Mouse (Mus musculus) right cerebral cortex, postnatal 4 days (tissue): ENCODE results near the gene Enox2.
"Not testable (repeated sequence)": the region's sequence is repeated elsewhere in the genome, so short reads cannot be mapped to it uniquely, and the experiment has no call there.

Source experiments
- DNase-seq: peaks from one replicate; pipeline ENCODE4 v3.0.0-alpha.2; 2022

Enox2 gene

DNA sequence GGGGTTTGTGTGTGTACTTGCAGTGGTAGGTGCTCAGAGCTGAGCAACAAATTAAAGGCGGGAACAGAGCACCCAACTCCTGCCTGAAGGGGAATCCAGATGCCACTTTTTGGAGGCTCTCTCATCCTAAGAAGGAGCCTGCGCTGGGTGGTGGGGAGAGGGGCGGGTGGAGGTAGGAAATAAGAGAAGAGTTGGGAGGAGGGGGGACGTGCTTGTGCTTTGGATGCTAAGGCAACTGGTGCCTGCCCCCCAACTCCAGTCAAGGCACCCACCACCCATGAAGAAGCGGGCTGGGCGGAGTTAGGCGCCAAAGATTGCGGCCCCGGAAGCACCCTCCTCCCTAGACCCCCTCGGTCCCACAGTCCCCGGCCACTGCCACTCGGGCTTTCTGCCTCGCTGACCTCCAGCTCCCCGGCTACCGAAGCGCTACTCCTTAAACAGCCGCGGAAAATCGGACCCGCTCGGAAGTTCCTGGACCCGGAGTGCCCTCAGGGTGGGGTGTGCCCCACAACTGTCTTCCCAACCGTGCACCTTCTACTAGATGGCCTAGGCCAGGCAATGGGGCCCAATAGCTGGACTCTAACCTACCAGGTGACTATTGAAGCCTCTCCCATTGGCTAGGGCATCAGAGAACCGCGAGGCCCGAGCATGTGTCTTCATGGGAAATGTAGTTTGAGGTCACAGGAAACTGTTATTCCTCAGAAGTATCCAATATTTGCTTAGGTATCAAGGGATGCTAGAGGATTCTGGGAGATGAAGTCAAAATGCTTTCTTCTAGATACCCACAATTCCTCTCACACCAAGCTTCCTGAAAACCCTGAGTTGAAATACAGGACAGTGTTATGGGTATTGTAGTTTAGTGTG is at the start of gene Enox2:
Gene Enox2 (minus strand): TSS at position 560 of the 864 bp plus-strand sequence.
- DNase-seq, result peak; percentile 49

DNA sequence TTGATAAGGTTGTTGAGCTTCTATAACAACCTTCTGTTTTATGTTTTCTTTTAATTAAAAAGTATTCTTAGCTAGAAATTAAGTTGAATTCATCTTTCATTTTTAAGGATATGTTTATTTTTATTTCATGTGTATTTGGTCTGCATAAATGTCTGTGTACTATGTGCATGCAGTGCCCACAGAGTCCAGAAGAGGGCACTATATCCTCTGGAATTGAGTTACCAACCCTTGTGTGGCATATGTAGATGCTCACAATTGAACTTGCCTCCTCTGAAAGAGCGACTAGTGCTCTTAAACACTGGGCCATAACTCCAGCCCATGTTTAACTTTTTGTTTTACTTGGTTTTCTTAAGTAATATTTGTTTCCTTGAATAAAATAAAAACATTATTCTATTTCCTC is 21.4 kb upstream of the Enox2 start:
- DNase-seq, result peak; percentile 37

DNA sequence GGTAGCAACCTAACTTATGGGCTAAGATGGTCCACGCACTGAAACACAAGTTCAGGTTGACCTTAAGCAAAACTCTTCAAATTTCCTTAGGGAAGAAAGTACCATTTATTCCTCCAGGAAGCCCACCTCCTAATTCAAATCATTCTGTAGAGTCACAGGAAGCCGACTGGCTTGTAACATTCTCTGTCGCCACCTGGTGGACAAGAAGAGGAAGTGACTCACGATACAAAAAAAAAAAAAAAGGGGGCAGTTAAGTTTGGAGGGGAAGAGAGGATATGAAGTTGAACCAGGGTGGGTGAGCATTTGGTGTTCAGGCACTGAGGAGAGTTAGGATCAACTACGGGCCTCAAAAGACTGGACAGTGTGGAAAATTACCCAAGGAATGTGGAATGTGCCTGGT is 18.6 kb upstream of the Enox2 start:
- no peak for DNase-seq

DNA sequence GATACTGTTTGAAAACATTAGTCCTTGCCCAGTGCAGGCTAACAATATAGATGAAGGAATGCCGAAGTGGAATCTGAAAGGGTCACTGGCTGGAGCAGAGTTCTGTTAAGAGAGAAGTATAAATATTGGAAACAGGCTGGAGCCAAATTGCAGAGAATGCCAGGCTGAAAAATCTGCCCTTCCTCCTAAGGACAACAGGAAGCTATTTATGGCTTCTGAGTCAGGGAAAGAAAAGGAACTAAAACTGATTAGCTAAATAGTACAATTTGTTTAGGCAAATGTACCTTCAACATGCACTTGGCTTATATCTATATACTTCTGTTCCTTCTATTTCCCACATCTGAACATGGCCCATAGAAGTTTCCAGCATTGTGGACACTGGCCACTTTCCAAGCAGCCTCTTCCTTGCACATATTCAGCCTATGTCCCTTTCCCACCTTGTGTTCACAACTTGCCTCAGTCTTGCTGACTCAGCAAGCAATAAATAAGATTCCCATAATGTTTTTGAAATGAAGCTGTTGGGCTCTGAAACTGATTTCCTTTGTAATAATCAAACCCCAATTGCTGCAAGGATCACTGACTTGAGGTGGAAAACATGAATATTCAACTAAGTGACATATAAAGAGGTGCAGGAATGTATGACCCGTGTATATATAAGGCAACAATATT is 8.0 kb downstream of the Enox2 start:
- DNase-seq, result no peak

DNA sequence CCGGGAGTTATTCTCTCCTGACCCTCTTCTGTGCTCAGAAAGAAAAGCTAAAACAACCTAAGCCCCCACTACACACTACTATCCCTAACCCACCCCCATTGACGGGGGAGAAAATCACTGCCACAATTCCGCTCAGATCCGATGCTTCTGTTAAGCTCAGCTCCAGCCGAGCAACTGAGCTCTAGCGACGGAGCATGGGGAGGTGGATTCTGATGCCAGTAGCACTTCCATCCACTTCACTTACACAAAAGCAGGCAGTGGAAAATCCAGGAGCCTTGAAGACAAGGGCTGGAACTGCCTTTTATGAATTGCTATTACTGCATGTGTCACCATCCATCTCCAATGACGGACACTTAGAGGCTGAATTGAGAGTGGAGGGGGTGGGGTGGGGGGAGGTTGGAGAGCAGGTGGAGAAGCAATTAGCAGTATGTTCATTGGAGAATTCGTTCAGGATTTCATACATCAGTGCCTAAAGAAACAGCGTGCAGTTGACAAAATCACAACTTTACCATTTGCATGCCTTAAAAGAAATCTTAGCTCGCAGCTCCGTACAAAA is 14.5 kb downstream of the Enox2 start:
- peak; percentile 5 for DNase-seq

DNA sequence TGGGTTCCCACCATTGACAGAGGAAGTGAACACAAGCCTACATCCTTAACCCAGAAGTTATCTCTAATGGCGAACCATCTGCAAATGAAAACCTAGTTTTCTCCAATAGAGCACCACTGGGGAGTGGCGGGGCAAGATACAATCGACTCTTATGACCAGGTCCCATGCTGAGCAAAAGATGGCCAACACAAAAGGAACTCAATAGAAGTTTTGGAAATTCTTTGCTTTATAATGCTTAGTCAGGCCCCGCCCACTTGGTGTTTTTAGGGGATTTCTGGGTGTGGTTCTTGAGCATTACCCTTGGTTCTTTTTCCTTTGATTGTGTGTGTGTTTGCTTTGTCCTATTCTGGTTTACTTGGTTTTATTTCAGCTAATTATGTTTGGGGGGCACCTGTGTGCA is 37.2 kb downstream of the Enox2 start:
- DNase-seq, result no peak

DNA sequence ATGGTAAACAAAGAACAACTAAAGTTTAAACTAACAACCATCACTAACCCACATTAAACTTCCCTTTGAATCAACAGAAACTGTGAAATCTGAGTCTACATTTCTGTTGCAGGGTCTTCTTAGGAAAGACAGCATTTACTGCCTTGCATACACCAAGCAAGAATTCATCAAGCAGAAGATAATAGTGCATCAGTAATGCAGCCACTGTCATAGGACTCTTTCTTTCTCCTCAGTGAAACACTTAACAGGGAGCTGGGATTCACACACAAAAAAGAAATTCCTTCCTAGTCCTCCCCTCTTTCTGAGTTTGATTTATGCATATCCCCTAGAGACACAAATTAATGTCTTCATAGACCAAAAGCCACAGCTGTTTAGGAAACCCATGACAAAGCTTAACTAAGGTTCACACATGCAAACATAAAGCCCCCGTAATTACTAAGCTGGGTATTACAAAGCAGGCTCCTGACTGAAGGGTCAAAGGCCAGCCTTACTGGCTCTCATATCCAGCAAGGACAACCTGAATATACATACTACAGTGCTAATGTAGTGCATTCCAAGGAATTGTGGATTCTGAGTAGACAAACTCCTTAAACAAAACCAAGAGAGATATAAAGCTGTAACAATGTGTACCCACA is 62.1 kb downstream of the Enox2 start:
- DNase-seq, result no peak

DNA sequence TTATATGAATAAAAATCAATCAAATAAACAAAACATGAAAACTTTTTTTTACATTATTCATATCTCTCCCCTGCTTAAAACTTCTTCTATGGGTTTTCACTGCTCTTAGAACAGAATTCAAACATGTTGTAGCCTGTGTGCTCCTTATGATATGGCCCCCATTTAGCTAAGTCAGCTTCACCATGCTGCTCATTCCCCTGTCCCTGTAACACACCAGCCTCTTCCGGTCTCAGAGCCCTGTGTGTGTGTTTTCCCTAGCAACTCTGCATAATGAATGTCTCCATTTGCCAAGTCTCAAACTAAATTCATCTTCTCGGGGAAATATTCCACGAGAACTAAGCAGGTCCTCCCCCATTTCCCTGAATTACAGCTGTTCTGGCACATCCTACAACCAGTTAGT is 71.6 kb downstream of the Enox2 start:
- DNase-seq, result no peak

DNA sequence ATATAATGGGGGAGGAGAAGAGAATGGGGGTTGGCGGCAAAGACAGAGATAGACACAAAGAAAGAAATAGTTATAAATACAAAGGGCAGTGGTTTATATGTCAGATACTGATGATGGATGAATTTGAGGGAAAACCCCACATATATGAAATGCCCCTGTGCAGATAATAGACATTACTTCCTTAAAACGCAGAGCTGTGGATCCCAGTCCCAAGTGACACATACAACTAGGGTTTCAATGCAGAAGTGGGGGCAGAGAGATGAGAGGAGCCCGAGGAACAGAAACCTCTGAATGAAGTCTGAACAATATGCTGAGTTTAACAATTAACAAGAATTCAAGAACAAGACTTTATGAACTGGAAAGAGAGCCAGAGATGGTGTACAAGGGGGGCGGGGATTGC is 91.7 kb downstream of the Enox2 start:
- no peak for DNase-seq

DNA sequence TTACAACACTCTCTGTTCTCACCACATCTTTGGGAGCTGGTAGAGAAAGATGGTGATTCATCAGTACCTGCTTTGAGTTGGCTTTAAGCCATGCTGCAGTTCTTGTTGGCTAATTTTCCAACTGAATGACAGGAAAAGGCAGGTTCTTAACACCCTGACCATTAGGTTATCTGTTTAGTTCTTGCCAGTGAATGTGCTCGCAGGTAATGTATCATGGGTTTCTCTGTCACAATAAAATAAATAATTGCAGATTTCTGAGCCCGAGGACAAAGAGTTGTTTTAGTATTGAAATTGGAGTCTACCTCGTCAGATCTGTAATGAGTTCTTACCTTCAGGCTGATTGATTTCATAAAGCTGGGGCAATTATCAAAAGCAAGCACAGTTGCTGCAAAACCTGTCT is 106.9 kb downstream of the Enox2 start:
- DNase-seq, result no peak

DNA sequence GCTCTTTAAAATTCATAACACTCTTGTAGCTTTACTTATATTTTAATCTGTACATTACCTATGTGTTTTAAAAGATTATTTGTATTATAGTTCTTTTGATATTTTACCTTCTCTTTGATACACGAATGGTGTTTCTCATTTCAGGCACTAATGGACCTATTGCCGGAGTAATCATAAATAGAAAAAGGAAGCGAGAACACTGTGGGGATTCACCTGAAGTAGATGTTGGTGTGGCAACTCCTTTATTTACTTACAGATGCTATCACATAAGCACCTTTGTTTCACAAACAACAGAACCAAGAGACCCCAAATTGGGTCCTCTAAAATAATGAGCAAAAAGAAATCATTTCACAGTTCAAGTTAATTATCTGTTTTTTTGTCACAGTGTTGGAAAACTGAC is 109.4 kb downstream of the Enox2 start:
- no peak for DNase-seq

DNA sequence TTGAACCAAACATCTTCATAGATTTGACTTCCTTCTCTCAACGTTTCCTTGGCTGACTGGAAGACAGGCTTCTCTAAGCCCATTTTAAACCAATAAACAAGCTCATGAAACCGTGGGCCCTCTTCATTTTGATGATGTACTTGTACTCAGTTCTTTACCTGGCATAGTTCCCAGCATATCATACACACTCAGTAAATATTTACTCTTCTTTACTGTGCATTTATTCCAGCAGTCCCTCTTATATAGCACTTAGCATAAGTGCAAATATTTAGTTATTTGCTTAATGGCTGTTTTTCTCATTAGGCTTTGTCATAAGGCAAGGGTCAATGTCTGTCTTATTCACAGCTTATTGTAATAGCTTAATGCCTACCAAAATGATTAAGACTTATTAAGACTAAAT is 133.8 kb downstream of the Enox2 start:
- DNase-seq, result no peak

DNA sequence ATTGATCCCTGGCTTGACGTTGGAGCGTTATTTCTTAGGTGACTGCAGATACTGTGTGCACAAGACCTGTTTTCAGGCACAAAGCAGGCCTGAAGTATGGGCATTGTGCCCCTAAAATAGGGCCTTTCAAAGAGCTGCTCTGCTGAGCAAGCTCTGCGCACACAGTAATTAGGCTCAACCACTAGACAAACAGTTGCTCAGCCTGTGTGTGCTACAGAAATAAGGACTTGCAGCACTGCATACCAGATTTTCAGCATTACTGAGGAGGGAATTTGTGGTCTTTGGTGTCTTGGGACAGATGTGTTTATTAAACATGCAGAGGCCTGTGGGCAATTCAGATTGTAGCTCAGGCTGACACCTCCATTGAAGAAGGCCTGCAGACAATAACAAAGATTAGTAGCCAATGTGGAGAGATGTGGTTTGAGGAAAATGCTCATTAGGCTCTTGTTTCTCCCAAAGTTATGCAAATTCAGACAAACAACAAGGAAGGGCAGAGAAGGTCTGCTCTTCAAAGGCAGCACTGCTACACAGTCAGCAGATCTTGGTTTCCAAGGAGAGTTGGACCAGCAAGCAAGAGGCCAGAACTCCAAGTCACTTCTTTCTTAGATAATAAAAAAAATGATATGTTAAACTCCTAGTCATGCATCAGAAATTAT is 163.2 kb downstream of the Enox2 start:
- DNase-seq, result no peak

DNA sequence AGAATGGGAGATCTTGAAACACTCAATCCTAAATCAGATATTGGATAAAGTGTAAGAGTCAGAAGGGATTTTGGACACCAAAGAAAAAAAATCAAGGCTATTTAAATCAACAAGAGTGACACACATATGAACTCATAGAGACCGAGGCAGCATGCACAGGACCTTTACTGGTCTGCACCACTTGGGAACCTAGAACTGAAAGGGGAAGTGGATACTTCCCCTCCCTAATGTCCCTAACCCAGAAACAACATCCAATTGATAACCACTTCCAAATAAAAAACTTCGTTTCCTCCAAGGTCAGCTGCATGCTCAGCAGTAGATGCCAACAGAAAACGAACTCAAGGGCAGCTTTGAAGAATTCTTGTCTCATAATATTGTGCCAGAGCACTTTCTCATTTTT is 171.6 kb downstream of the Enox2 start:
- DNase-seq, result no peak

DNA sequence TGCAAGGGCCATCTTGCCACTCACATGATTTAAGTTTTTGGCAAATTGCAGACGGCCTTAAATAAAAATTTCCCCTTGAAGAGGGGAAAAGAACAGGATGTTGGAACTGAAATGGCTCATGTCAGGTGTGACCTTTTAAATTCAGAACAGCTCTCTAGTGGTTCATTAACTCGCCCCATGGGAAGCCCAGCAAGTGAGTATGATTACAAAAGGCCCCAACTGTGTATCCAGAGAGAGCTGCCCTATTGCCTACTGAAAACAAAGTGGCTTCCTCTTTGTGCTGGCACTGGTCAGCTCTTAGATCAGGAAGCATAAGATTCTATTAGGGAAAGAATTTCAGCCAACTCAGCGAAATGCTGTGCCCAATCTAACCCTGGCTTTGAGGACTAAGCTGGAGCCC is 175.6 kb downstream of the Enox2 start:
- DNase-seq, result no peak

DNA sequence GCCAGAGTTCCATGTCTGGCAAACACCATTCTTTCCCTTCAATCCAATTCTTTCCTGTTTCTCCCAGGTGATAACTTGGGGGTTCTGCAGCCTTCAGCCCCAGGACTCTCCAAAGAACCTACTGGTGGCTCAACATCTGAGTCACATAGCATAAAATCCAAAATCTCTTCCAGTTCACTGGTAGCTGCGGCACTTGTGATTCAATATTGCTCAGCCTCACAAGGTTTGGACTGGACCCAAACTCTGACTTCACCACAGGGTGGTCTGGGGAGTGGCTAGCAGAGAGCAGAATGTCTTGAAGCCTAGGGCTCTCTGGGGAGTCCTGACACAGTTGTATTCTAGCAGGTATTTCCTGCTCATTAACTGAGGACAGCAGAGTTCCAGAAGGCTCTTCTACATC is 187.5 kb downstream of the Enox2 start:
- DNase-seq, result not testable (repeated sequence)

DNA sequence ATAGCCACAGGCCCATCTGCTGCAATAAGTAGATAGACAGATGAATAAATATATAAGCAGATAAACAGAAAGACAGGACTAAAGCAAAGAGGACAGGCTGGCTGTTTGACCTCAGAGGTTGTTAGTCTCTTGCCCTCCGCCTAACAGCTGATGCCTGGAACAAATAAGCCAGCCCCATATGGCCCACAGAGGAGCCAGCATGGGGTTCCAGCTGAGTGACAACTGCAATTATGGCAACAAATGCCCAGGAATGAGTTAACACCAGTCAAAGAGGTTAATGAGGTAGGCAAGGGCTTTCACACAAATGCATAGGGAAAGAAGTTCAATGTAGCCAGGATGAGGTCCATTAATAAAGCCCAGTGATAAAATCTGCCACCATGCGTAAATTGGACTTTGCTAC is 191.8 kb downstream of the Enox2 start:
- DNase-seq, result no peak

DNA sequence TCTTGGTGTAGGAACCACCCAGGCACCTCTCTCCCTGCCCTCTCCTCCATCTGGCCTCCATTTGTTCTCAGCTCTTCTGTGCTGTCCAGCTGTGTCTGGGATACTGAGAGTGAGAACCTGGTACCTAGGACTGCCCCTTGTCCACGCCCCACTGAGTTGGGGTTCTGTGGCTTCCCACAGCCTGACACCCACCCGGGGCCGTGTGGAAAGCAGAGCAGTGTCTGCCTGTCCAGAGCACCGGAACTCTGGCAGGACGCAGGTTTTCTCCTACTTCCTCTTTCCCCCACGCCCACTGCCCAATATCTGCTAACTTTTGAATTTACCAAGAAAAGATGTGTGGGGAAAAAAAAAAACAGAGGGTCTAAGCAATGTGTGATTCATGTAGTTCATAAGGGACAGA is 213.0 kb downstream of the Enox2 start:
- no peak for DNase-seq

DNA sequence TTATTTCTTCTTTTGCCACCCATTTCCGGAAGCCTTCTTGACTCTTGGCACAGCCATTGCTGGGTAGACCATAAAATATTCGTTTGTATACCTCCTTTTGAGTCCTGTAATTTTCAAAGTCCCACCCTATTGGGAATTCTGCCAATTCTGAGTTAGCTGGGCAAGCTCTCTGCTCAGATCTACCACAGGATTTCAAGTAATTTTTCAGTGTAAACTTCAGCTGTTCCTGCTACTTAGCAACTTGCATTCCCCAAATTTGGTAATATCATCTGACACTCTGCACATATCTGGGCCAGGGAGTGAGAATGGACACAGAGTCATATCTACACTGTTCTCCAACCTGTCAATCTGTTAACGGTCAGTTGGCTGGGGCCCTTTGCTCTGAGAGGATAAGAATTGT is 214.5 kb downstream of the Enox2 start:
- DNase-seq, result no peak

DNA sequence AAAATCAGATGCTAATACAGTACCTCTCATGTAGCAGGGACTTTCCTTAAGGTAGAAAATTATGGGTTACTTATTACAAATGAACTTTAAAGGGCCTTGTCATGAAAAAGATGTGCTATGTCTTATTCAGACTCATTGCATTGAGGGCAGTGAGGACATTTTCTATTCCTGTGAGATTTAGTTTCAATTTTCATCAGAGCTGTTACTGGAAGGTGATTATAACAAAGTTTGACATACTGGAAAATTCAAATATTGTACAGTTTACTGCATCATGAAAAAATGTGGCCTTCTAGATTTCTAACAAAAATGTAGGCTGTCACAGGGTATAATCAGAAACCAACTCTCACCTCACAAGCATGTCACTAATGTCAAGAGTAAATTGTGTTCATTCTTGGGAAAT is 242.9 kb downstream of the Enox2 start:
- DNase-seq, result no peak

DNA sequence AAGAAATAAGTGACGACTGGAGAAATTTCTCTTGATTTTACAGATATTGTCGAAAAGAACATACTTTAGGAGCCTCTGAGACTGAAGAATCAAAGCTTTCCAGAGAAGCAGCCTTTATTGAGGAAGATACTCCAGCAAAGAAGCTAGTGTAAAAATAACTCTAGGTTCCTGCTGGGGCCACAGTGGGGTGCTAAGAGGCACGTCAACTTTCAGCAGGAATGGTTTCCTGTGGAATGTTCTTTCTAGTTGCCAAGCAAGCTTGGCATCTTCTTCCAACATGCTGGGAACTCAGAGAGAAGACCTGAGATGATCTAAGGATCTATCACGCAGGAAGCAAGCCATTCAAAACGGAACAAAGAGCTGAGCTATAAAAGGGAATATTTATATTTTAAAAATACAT is 278.3 kb downstream of the Enox2 start:
- no peak for DNase-seq

DNA sequence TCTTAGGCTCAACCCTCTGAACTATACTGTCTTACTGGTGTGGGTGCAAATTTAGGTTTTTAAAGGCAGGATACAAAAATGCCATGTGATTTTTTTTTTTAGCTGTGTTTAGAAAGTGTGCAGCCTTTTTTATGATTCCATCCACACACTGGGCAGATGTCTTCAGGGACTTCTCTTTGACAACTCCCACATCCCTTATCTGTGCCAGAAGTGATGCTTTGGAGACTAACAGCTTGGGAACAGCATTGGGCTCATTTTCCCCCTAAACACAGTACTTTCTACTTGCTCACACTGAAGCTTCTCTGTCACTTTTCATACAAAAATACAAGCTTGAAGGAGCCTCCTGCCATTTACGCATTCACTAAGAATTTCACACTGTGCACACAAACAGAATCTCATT is 282.4 kb downstream of the Enox2 start:
- DNase-seq, result no peak

DNA sequence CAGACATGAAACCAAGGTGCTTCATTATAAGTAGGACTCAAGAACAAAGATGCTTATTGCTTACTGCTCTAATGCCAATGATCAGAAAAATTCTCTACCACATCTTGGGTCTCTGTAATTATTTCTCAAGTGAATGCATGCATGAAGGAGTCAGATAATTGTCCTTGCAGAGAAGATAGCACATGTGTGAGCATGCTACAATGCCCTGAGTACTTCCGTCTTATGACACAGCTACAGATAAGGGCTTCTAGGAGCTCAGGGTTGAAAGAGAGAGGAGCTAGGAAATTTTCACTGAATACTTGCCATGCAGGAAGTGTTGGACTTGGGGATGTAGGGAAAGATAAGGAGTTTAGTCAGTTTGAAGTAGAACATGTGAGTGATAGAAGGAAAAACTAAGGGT is 285.2 kb downstream of the Enox2 start:
- DNase-seq, result no peak
